Mouse (Mus musculus) C2C12 (cell line): ENCODE measurements around the gene Klhl35.

Experiments used
- CEBPB ChIP-seq: IDR thresholded peaks from one replicate; pipeline ENCODE4 v1.6.1; 2011; ENCODE audit warnings: low read depth, mild to moderate bottlenecking, control low read depth, moderate library complexity
- CTCF ChIP-seq: IDR thresholded peaks from one replicate; pipeline ENCODE4 v1.5.1; 2011; ENCODE audit not compliant: control insufficient read depth, insufficient read depth, insufficient read length
- FOSL1 ChIP-seq: IDR thresholded peaks from one replicate; pipeline ENCODE4 v1.8.0; 2011; ENCODE audit warnings: mild to moderate bottlenecking, low read length; ENCODE audit not compliant: poor library complexity, insufficient read depth, severe bottlenecking
- MAX ChIP-seq: IDR thresholded peaks from one replicate; pipeline ENCODE4 v1.6.1; 2011; ENCODE audit warnings: mild to moderate bottlenecking, control low read depth
- MYOD1 ChIP-seq: IDR thresholded peaks from one replicate; pipeline ENCODE4 v1.6.1; 2011; ENCODE audit warnings: low read depth; ENCODE audit not compliant: control insufficient read depth, insufficient read length
- MYOG ChIP-seq: IDR thresholded peaks from one replicate; pipeline ENCODE4 v1.6.1; 2011; ENCODE audit not compliant: control insufficient read depth, insufficient read length; ENCODE audit errors: extremely low read depth
- USF1 ChIP-seq: IDR thresholded peaks from one replicate; pipeline ENCODE4 v1.6.1; 2011; ENCODE audit warnings: low read depth, mild to moderate bottlenecking, control low read depth, moderate library complexity

GRCm38 (mm10) chr7:99432863-99433262 is 32.9 kb upstream of the Klhl35 start:
- TF ChIP-seq CTCF = no peak
- no peak for TF ChIP-seq MAX
- TF ChIP-seq MYOG = no peak
- TF ChIP-seq MYOD1 = no peak
- TF ChIP-seq USF1 = no peak
- TF ChIP-seq FOSL1 = no peak
- no peak for TF ChIP-seq CEBPB
